Comparison of ENCODE assay signal across 8 mouse cellular contexts in the genomic region with DNA sequence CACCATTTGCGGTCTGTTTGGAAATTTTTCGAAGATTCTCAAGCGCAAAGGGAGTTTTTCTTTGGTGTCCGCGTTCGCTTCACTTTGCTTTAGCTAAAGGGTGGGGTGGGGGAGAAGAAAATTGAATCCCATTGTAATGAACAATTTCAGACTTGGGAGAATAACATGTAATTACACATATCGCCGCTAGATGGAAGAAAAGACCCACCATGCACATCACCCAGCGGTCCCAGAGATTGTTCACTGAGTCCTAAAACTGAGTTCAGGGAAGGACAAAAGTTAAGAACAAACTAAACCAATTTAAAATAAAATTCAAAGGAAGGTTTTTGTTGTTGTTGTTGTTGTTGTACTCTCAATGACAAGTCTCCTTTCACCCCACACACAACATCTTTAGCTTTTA.
DNase-seq lines count a peak whose midpoint lies in the region; ATAC-seq and TF ChIP-seq lines count a peak whose summit lies in the region.
"Had no signal": no experiment of that assay in that cellular context is flagged by ENCODE, and none has a peak within 500 bp of the region (broad histone marks: within the 10 kb centered on the region; RNA-seq: fewer than 3 reads in every experiment).

No protein-coding gene starts in this region.

- H3K79me2 ChIP-seq in liver, adult 2 months (ENCODE audit: control insufficient read depth, insufficient read depth, low read length): no peaks in the 10 kb centered on the region

- TF ChIP-seq CTCF in liver, adult 2 months (IDR thresholded peaks at IDR 0.05; ENCODE audit: low read depth, low read length): 0 out of 2 replicates have a peak, but pooled peaks have one; percentile 5
- TF ChIP-seq CTCF in kidney, postnatal 0 days (IDR thresholded peaks at IDR 0.05; ENCODE audit: low read depth): peak; percentile 82

- DNase-seq in liver, adult 2 months (ENCODE audit: extremely low read depth, low read depth, low spot score): peak; percentile 1
- peak; percentile 41 for DNase-seq in R1 (ENCODE audit: low read depth, low spot score)
- peak; percentile 61 for DNase-seq in embryonic facial prominence, embryonic 11.5 days (ENCODE audit: low spot score)
- DNase-seq in kidney, postnatal 0 days (ENCODE audit: low spot score): peak; percentile 68
- no peak for DNase-seq in thymus, postnatal 36 days
- DNase-seq in heart, postnatal 36 days: no peak

- no peak for TF ChIP-seq POLR2A in liver, adult 2 months (IDR thresholded peaks at IDR 0.05; ENCODE audit: extremely low read depth, insufficient read depth, low read length)

- no peak for ATAC-seq in liver, embryonic 12.5 days
- ATAC-seq in embryonic facial prominence, embryonic 11.5 days (replicated peaks; ENCODE audit: insufficient number of reproducible peaks, low FRiP score, low TSS enrichment, low read depth): no peak; the same call in 1 of the 2 replicates
- ATAC-seq in kidney, postnatal 0 days (replicated peaks; ENCODE audit: low FRiP score, low read depth): peak; percentile 71; the same call in 1 of the 2 replicates

- intact Hi-C loops in heart, postnatal 36 days (cut with DNase I): no loop called here

- no peak overlapping the region for H3K4me2 ChIP-seq in liver, embryonic 12.5 days
- no peak overlapping the region for H3K4me2 ChIP-seq in embryonic facial prominence, embryonic 11.5 days (ENCODE audit: low read depth, low read length)
- no peak overlapping the region for H3K4me2 ChIP-seq in kidney, postnatal 0 days (ENCODE audit: low read length)

- H3K36me3 ChIP-seq in liver, adult 2 months (ENCODE audit: control insufficient read depth, insufficient read depth, low read length): no peaks in the 10 kb centered on the region
- no peaks in the 10 kb centered on the region for H3K36me3 ChIP-seq in liver, embryonic 12.5 days
- no peaks in the 10 kb centered on the region for H3K36me3 ChIP-seq in embryonic facial prominence, embryonic 11.5 days (replicated peaks; ENCODE audit: control insufficient read depth, insufficient read depth, low read depth, low read length)
- H3K36me3 ChIP-seq in kidney, postnatal 0 days (ENCODE audit: insufficient read depth, low read length): no peaks in the 10 kb centered on the region

- no peak overlapping the region for H3K9ac ChIP-seq in liver, adult 2 months (ENCODE audit: low read depth, low read length)
- no peak overlapping the region for H3K9ac ChIP-seq in liver, embryonic 12.5 days
- H3K9ac ChIP-seq in embryonic facial prominence, embryonic 11.5 days (replicated peaks; ENCODE audit: low read length): no peak overlapping the region
- no peak overlapping the region for H3K9ac ChIP-seq in kidney, postnatal 0 days (ENCODE audit: low read depth, low read length)

- no peak overlapping the region for H3K27ac ChIP-seq in liver, adult 2 months (replicated peaks; ENCODE audit: insufficient read depth, low read depth, low read length)
- H3K27ac ChIP-seq in liver, embryonic 12.5 days: no peak overlapping the region
- H3K27ac ChIP-seq in embryonic facial prominence, embryonic 11.5 days (replicated peaks; ENCODE audit: low read depth, low read length): no peak overlapping the region
- no peak overlapping the region for H3K27ac ChIP-seq in kidney, postnatal 0 days

- no peaks in the 10 kb centered on the region for H3K4me1 ChIP-seq in liver, adult 2 months (ENCODE audit: control insufficient read depth, insufficient read depth, low read length)
- no peaks in the 10 kb centered on the region for H3K4me1 ChIP-seq in liver, embryonic 12.5 days
- no peaks in the 10 kb centered on the region for H3K4me1 ChIP-seq in embryonic facial prominence, embryonic 11.5 days (ENCODE audit: control insufficient read depth, insufficient read depth, low read length)
- no peaks in the 10 kb centered on the region for H3K4me1 ChIP-seq in kidney, postnatal 0 days (replicated peaks; ENCODE audit: insufficient read depth, low read length)

- H3K27me3 ChIP-seq in liver, adult 2 months (ENCODE audit: control insufficient read depth, insufficient read depth, low read length): no peaks in the 10 kb centered on the region
- no peaks in the 10 kb centered on the region for H3K27me3 ChIP-seq in liver, embryonic 12.5 days (replicated peaks)
- H3K27me3 ChIP-seq in embryonic facial prominence, embryonic 11.5 days (ENCODE audit: control insufficient read depth, insufficient read depth, low read length): no peaks in the 10 kb centered on the region
- H3K27me3 ChIP-seq in kidney, postnatal 0 days (ENCODE audit: insufficient read depth, low read length): no peaks in the 10 kb centered on the region

- no peak overlapping the region for H3K4me3 ChIP-seq in liver, adult 2 months (ENCODE audit: insufficient read depth, low read depth, low read length)
- H3K4me3 ChIP-seq in liver, embryonic 12.5 days: no peak overlapping the region
- H3K4me3 ChIP-seq in embryonic facial prominence, embryonic 11.5 days (ENCODE audit: low read depth, low read length): no peak overlapping the region
- no peak overlapping the region for H3K4me3 ChIP-seq in kidney, postnatal 0 days (replicated peaks; ENCODE audit: low read depth, low read length)
- H3K4me3 ChIP-seq: erythroblast, embryonic 14.5 days had no signal

- WGBS in liver, adult 2 months: 9% methylated on average over 9 of the region's 9 CpGs
- 12% methylated on average over 9 of the region's 9 CpGs for WGBS in liver, embryonic 12.5 days (ENCODE audit: insufficient replicate concordance)
- 13% methylated on average over 9 of the region's 9 CpGs for WGBS in embryonic facial prominence, embryonic 11.5 days
- 14% methylated on average over 9 of the region's 9 CpGs for WGBS in kidney, postnatal 0 days

- H3K9me3 ChIP-seq in liver, embryonic 12.5 days (replicated peaks): no peaks in the 10 kb centered on the region
- H3K9me3 ChIP-seq in embryonic facial prominence, embryonic 11.5 days (replicated peaks; ENCODE audit: control insufficient read depth, low read length): no peaks in the 10 kb centered on the region
- no peaks in the 10 kb centered on the region for H3K9me3 ChIP-seq in kidney, postnatal 0 days (replicated peaks; ENCODE audit: low read length)

Comparison
In these comparisons a context has a peak if more than half of its experiments do, and no peak if none do; other contexts are left out.
1. DNase-seq: peak in liver, adult 2 months (single experiment), R1 (single experiment), embryonic facial prominence, embryonic 11.5 days (single experiment) and kidney, postnatal 0 days (single experiment); none in thymus, postnatal 36 days (0 of 2) and heart, postnatal 36 days (0 of 2).